Mouse (Mus musculus) forebrain, embryonic 16.5 days (tissue): ENCODE data around the gene Rdh16f2. TPM values are rescaled to one million over a fixed set of nuclear protein-coding genes. Genes with fewer than 3 reads are reported as not detected.
"Not testable (repeated sequence)": the region's sequence is repeated elsewhere in the genome, so short reads cannot be mapped to it uniquely, and the experiment has no call there.

Experiments used
- ATAC-seq: fragments of 200-750 bp; cut with Nextera tagmentation; 2 replicates; pipeline ENCODE4 v1.8.0; 2017; ENCODE audit warnings: mild to moderate bottlenecking, moderate library complexity
- H3K27ac ChIP-seq: fragments of 300-500 bp; sonication (generic); 2 replicates; pipeline ENCODE4 v1.5.1; 2014; ENCODE audit warnings: low read length, control low read depth
- H3K27me3 ChIP-seq: fragments of 300-500 bp; sonication (generic); replicated peaks from 2 replicates; pipeline ENCODE4 v1.6.1; 2014; ENCODE audit warnings: low read length; ENCODE audit not compliant: control insufficient read depth, insufficient read depth
- H3K36me3 ChIP-seq: fragments of 300-500 bp; sonication (generic); 2 replicates; pipeline ENCODE4 v1.6.1; 2014; ENCODE audit not compliant: control insufficient read depth, insufficient read depth
- H3K4me1 ChIP-seq: fragments of 300-500 bp; sonication (generic); replicated peaks from 2 replicates; pipeline ENCODE4 v1.6.1; 2014; ENCODE audit warnings: low read length; ENCODE audit not compliant: control insufficient read depth, insufficient read depth
- H3K4me2 ChIP-seq: fragments of 300-500 bp; sonication (generic); 2 replicates; pipeline ENCODE4 v1.6.1; 2014; ENCODE audit warnings: mild to moderate bottlenecking, low read length, control low read depth
- H3K4me3 ChIP-seq: fragments of 300-500 bp; sonication (generic); replicated peaks from 2 replicates; pipeline ENCODE4 v1.5.1; 2014; ENCODE audit warnings: mild to moderate bottlenecking, low read length, control low read depth
- H3K9ac ChIP-seq: fragments of 300-500 bp; sonication (generic); replicated peaks from 2 replicates; pipeline ENCODE4 v1.6.1; 2014; ENCODE audit warnings: low read depth, low read length, control low read depth
- H3K9me3 ChIP-seq: fragments of 300-500 bp; sonication (generic); 2 replicates; pipeline ENCODE4 v1.6.1; 2016; ENCODE audit warnings: low read length; ENCODE audit not compliant: control insufficient read depth
- WGBS: fragments of 180-500 bp; shearing (Covaris S2); extraction: QIAGEN DNeasy Blood & Tissue Kit; methylation state at CpG from one replicate; pipeline ENCODE4 v1.1.7; 2014; 5-methylcytosine and 5-hydroxymethylcytosine counted together
- polyA plus RNA-seq: library from polyadenylated mRNA; unstranded; fragments of >200 nt; fragmentation: Nextera tagmentation; extraction: Ambion mirVana; gene quantifications from 2 replicates; pipeline ENCODE4 v1.2.1, GENCODE M21; 2015

Gene Rdh16f2
- polyA plus RNA-seq: not detected in 2 replicates

DNA sequence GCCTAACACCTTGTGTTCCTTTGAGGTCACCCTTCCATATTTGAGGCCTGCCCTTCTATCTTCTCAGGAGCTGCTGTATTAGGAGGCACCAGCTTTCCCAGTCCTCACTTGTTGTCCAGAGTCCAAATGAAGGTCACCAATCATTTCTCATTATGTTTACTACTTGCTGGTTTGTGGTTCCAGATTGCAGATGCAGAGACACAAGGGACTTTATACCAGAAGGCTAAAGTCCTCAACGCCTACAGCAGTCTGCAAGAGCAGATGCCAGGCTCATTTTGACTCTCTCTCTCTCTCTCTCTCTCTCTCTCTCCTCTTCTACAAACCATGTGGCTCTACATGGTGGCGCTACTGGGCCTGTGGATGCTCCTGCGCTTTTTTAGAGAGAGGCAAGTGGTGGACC is at the start of gene Rdh16f2:
TSS of gene Rdh16f2 (plus strand) at position 243 of the 400 bp plus-strand sequence.
- Histone ChIP-seq H3K9ac (no peak within 1 kb of the TSS), H3K4me3 (no peak within 1 kb of the TSS), H3K27me3 (no peaks in the 10 kb centered on the region), H3K27ac (no peak within 1 kb of the TSS), H3K9me3 (no peaks in the 10 kb centered on the region; the same call in 1 of the 2 replicates), H3K36me3 (no peaks in the 10 kb centered on the region), H3K4me1 (no peaks in the 10 kb centered on the region), H3K4me2 (no peak within 1 kb of the TSS)
- WGBS: 78% methylated on average over 3 of the region's 3 CpGs
- no peak for ATAC-seq

- not testable (repeated sequence) for H3K4me1 ChIP-seq, H3K4me3 ChIP-seq, H3K27me3 ChIP-seq, H3K27ac ChIP-seq, H3K36me3 ChIP-seq, H3K9me3 ChIP-seq, ATAC-seq, H3K9ac ChIP-seq, H3K4me2 ChIP-seq
- WGBS: 82% methylated on average over 4 of the region's 4 CpGs
These were observed 48.9 kb upstream of the Rdh16f2 start for GRCm38 (mm10) chr10:127817268-127817910.

DNA sequence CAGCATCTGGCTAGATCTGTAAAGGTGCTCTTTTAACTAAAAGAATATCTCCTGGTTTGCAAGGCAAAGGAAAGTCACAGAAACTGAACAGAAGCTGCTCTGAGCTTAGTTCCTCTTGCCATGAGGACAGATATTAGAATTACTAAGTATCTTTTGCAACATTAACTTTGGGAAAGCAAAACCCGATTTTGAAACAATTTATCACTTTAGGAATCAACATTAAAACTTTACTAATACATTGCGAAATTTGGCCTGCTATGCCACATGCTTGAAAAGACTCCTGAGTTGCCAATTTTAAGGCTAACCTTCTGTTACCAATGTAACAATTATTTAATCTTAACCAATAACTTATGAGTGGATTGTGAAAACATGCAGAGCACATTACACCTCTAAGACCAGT is 44.5 kb upstream of the Rdh16f2 start:
- not testable (repeated sequence) for ATAC-seq, H3K9ac ChIP-seq, H3K4me3 ChIP-seq, H3K9me3 ChIP-seq, H3K27me3 ChIP-seq, H3K36me3 ChIP-seq, H3K27ac ChIP-seq, H3K4me1 ChIP-seq, H3K4me2 ChIP-seq
- WGBS: 92% methylated on average over 2 of the region's 2 CpGs

- no peak overlapping the region for H3K9ac ChIP-seq
- no peak overlapping the region for H3K4me2 ChIP-seq
- no peaks in the 10 kb centered on the region for H3K4me1 ChIP-seq
- no peak overlapping the region for H3K27ac ChIP-seq
- WGBS: 81% methylated on average over 6 of the region's 6 CpGs
- ATAC-seq: no peak
- no peaks in the 10 kb centered on the region for H3K27me3 ChIP-seq
- no peak overlapping the region for H3K4me3 ChIP-seq
- H3K9me3 ChIP-seq: no peaks in the 10 kb centered on the region
- no peaks in the 10 kb centered on the region for H3K36me3 ChIP-seq
These were observed 40.9 kb upstream of the Rdh16f2 start for GRCm38 (mm10) chr10:127825386-127825785.

- Histone ChIP-seq H3K4me1 (no peaks in the 10 kb centered on the region), H3K27ac (no peak overlapping the region), H3K36me3 (no peaks in the 10 kb centered on the region), H3K27me3 (no peaks in the 10 kb centered on the region), H3K9ac (no peak overlapping the region), H3K4me3 (no peak overlapping the region), H3K9me3 (no peaks in the 10 kb centered on the region), H3K4me2 (no peak overlapping the region)
- ATAC-seq: peak; percentile 49
- WGBS: 41% methylated on average over 3 of the region's 3 CpGs
These were observed 37.2 kb upstream of the Rdh16f2 start for GRCm38 (mm10) chr10:127829121-127829520.

GRCm38 (mm10) chr10:127834186-127834585 is 32.1 kb upstream of the Rdh16f2 start:
- H3K9me3 ChIP-seq, H3K9ac ChIP-seq, H3K4me2 ChIP-seq, H3K4me3 ChIP-seq, H3K36me3 ChIP-seq, H3K27ac ChIP-seq, H3K27me3 ChIP-seq, ATAC-seq, H3K4me1 ChIP-seq: not testable (repeated sequence)
- WGBS: 98% methylated on average over 1 of the region's 1 CpGs

GRCm38 (mm10) chr10:127835292-127835691 is 31.0 kb upstream of the Rdh16f2 start:
- Histone ChIP-seq H3K27ac (no peak overlapping the region), H3K27me3 (no peaks in the 10 kb centered on the region), H3K36me3 (no peaks in the 10 kb centered on the region), H3K4me3 (no peak overlapping the region), H3K9ac (no peak overlapping the region), H3K9me3 (no peaks in the 10 kb centered on the region), H3K4me2 (no peak overlapping the region), H3K4me1 (no peaks in the 10 kb centered on the region)
- ATAC-seq: no peak
- 86% methylated on average over 5 of the region's 5 CpGs for WGBS

- H3K36me3 ChIP-seq, H3K4me2 ChIP-seq, H3K27me3 ChIP-seq, H3K4me3 ChIP-seq, H3K4me1 ChIP-seq, ATAC-seq, H3K9me3 ChIP-seq, H3K9ac ChIP-seq, H3K27ac ChIP-seq: not testable (repeated sequence)
- 94% methylated on average over 5 of the region's 5 CpGs for WGBS
These were observed 28.5 kb upstream of the Rdh16f2 start for GRCm38 (mm10) chr10:127837793-127838192.

GRCm38 (mm10) chr10:127838539-127838938 is 27.7 kb upstream of the Rdh16f2 start:
- Histone ChIP-seq H3K4me2 (no peak overlapping the region), H3K36me3 (no peaks in the 10 kb centered on the region), H3K4me3 (no peak overlapping the region), H3K9ac (no peak overlapping the region), H3K9me3 (no peaks in the 10 kb centered on the region), H3K27me3 (no peaks in the 10 kb centered on the region), H3K4me1 (no peaks in the 10 kb centered on the region), H3K27ac (no peak overlapping the region)
- no peak for ATAC-seq
- WGBS: 94% methylated on average over 2 of the region's 2 CpGs

GRCm38 (mm10) chr10:127840776-127841175 is 25.5 kb upstream of the Rdh16f2 start:
- no peak overlapping the region for H3K4me3 ChIP-seq
- 66% methylated on average over 2 of the region's 2 CpGs for WGBS

More at GRCm38 (mm10) chr10:127840776-127841175, 25.5 kb upstream of the Rdh16f2 start:
- no peaks in the 10 kb centered on the region for H3K4me1 ChIP-seq
- no peaks in the 10 kb centered on the region for H3K27me3 ChIP-seq
- no peak overlapping the region for H3K9ac ChIP-seq
- no peak overlapping the region for H3K4me2 ChIP-seq
- H3K27ac ChIP-seq: no peak overlapping the region
- no peaks in the 10 kb centered on the region for H3K36me3 ChIP-seq
- H3K9me3 ChIP-seq: no peaks in the 10 kb centered on the region
- no peak for ATAC-seq
